Mouse (Mus musculus) c-Kit-positive CD71-negative TER-119-negative erythroid progenitor cells, embryonic 14.5 days (primary cell): ENCODE measurements at regions not wholly inside any gene's neighbourhood (a gene's known extent, or its start where the extent isn't known, plus 50 kb on each side); places are given as distances from the start of the nearest gene placed in this dataset.

Source experiments
- DNase-seq: peaks from one replicate; pipeline ENCODE4 v3.0.0-alpha.2; 2013; ENCODE audit warnings: low read depth

GRCm38 (mm10) chr16:5829071-5829470 is 56.1 kb upstream of the Rbfox1 start:
- DNase-seq, result no peak

GRCm38 (mm10) chr16:5823316-5823715 is 61.8 kb upstream of the Rbfox1 start:
- DNase-seq, result no peak

GRCm38 (mm10) chr16:5817166-5817565 is 68.0 kb upstream of the Rbfox1 start:
- DNase-seq, result no peak

GRCm38 (mm10) chr16:5812245-5812820 is 72.8 kb upstream of the Rbfox1 start:
- no peak for DNase-seq

GRCm38 (mm10) chr16:5811654-5811992 is 73.5 kb upstream of the Rbfox1 start:
- DNase-seq, result no peak

- no peak for DNase-seq
These were observed 74.0 kb upstream of the Rbfox1 start for GRCm38 (mm10) chr16:5810986-5811653.

GRCm38 (mm10) chr16:5798188-5798587 is 87.0 kb upstream of the Rbfox1 start:
- DNase-seq, result no peak

- no peak for DNase-seq
These were observed 92.9 kb upstream of the Rbfox1 start for GRCm38 (mm10) chr16:5792216-5792615.

- DNase-seq, result no peak
These were observed 95.0 kb upstream of the Rbfox1 start for GRCm38 (mm10) chr16:5790161-5790560.

- no peak for DNase-seq
These were observed 97.9 kb upstream of the Rbfox1 start for GRCm38 (mm10) chr16:5787206-5787605.

GRCm38 (mm10) chr16:5766771-5767421 is 118.3 kb upstream of the Rbfox1 start:
- no peak for DNase-seq

- no peak for DNase-seq
These were observed 120.0 kb upstream of the Rbfox1 start for GRCm38 (mm10) chr16:5765143-5765542.

- DNase-seq, result no peak
These were observed 124.3 kb upstream of the Rbfox1 start for GRCm38 (mm10) chr16:5760821-5761220.

GRCm38 (mm10) chr16:5759021-5759420 is 126.1 kb upstream of the Rbfox1 start:
- no peak for DNase-seq

- DNase-seq, result no peak
These were observed 142.2 kb upstream of the Rbfox1 start for GRCm38 (mm10) chr16:5742716-5743507.

GRCm38 (mm10) chr16:5740776-5741175 is 144.4 kb upstream of the Rbfox1 start:
- no peak for DNase-seq

GRCm38 (mm10) chr16:5733608-5734007 is 151.5 kb upstream of the Rbfox1 start:
- no peak for DNase-seq

GRCm38 (mm10) chr16:5722506-5722905 is 162.6 kb upstream of the Rbfox1 start:
- no peak for DNase-seq

GRCm38 (mm10) chr16:5713476-5713875 is 171.7 kb upstream of the Rbfox1 start:
- no peak for DNase-seq

GRCm38 (mm10) chr16:5709831-5710230 is 175.3 kb upstream of the Rbfox1 start:
- DNase-seq, result no peak

- no peak for DNase-seq
These were observed 184.4 kb upstream of the Rbfox1 start for GRCm38 (mm10) chr16:5700731-5701255.

GRCm38 (mm10) chr16:5688322-5688721 is 196.8 kb upstream of the Rbfox1 start:
- DNase-seq, result no peak
